Mouse (Mus musculus): Measurements from ENCODE around the gene Eif3a. TPM values are rescaled to one million over a fixed set of nuclear protein-coding genes. Genes with fewer than 3 reads are reported as not detected.
A peak's percentile ranks its signal among the peaks of the same experiment; 100 is the strongest.

Eif3a gene
- polyA plus RNA-seq, 1 experiment: 83.2 TPM

DNA sequence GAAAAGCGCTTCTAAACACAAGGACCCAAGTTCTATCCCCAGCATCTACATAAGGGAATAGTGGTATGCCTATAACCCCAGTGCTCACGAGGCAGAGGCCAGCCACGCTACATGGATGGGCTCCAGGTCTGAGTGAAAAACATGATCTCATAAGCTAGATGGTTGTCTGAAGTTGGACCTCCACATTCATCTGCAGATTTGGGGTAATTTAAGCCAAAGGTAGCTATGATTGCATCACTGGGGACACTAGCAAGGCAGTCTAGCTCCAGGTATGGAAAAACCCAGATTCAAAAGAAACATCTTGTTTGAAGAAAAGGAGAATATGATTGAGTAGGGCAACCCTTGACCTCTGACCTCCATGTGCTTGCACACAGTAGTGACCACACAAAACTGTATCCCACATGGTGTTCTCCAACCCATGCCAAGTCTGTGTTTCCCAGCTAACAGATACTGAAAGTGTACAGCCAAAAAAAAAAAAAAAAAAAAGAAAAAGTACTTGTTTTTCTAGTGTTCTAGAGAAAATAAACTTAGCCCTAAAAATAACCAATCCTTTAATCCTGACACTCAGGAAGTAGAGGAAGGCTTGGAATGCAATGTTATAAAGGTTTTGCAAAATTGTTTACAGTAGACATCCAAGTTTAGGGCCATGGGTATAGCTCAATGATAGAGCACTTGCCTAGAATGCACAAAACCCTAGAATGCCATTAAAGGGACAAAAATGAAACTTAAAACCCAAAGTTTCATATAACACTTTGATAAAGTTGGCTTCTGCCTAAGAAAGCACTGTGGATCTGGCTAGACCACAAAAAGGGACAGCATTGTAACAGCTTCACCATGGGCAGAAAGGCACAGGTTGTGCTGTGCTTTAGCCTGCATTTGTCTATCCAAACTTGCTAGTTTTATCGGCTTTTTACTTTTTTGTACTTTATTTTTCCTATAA lies 31.3 kb downstream of the Eif3a start:
- DNase-seq (ENCODE audit: low spot score): no peak

GRCm38 (mm10) chr19:60757099-60757785 lies 33.2 kb downstream of the Eif3a start:
- DNase-seq (ENCODE audit: low spot score): no peak

GRCm38 (mm10) chr19:60756192-60757098 lies 34.0 kb downstream of the Eif3a start:
- DNase-seq (ENCODE audit: low spot score): peak; percentile 36

DNA sequence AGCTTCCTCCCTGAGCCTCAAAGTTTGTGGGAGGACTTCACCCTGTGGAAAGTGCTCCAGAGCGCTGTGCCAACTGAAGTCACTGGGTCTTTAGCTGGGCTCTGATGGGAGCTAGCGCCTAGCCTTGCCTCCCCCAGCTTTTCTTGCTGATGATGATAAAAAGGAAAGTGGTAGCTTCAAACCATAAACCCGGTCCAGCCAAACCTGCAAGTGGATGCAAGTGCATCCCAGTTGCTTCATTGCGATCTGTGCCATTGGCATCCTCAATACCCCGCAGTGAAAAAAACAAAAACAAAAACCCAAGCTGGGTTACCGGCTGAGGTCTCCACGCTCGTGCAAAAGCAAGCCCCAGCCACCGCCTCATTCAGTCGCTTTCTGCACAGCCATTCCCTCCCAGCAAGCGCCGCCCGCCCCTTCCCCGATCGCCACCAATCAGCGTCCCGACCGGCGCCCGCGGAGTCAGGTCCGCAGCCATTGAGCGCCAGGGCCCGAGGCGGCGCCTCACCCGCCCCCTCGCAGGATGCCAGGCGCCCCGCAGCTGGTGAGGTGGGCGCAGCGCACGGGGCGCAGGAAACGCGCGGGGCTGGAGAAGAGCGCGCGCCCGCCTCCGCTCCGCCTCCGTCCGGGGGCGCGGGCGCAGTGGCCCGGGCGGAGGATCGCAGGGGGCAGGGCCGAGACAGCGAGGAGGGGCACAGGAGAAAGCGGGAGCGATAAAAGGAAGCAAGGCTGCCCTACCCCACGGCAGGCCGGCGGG lies 34.8 kb downstream of the Eif3a start, which contains the start of gene Nanos1:
TSS of gene Nanos1 (plus strand) at position 550 of the 754 bp plus-strand sequence.
- peak; percentile 78 for DNase-seq (ENCODE audit: low spot score)

DNA sequence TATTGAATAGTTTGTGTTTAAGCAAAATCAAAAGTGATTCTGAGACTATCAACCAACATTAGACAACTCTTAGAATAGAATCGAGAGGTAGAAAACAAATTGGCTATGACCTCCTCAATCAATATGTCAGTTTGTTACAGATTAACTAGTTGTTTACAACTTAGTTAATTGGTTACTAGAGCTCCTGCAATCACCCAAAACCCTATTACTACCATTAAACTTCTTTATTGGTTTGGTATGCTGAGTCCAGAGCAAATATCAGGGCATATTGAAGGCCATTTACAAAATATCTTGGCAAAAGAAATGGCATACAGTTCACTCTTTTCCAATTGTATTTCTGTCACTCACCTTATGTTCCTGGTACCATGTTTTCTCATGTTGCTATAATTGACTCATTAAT lies 42.7 kb downstream of the Eif3a start:
- no peak for DNase-seq (ENCODE audit: low spot score)

GRCm38 (mm10) chr19:60743767-60744547 lies 46.5 kb downstream of the Eif3a start:
- DNase-seq (ENCODE audit: low spot score): no peak

GRCm38 (mm10) chr19:60740560-60740959 lies 49.9 kb downstream of the Eif3a start:
- DNase-seq (ENCODE audit: low spot score): no peak

GRCm38 (mm10) chr19:60731966-60732365 lies 58.5 kb downstream of the Eif3a start:
- DNase-seq (ENCODE audit: low spot score): no peak

GRCm38 (mm10) chr19:60731299-60731698 lies 59.2 kb downstream of the Eif3a start:
- DNase-seq (ENCODE audit: low spot score): no peak

GRCm38 (mm10) chr19:60730281-60730852 lies 60.1 kb downstream of the Eif3a start:
- DNase-seq (ENCODE audit: low spot score): no peak

DNA sequence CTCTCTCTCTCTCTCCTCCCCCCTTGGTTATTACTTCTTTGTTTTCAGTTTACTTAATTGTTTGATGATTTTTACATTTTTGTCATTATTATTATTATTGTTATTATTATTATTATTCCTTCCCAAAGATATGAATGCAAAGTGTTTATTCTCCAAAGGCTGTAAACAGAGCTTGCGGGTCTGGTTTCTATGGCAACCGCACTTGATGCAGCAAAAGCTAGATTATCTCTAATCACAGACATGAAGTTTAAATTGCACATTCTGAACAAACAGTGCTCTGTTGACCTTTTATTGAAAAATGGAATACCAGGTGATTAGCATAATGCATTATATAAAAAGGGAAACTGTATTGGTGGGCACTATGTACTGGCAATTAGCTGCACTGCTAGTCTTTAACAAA lies 74.1 kb downstream of the Eif3a start:
- DNase-seq (ENCODE audit: low spot score): no peak

DNA sequence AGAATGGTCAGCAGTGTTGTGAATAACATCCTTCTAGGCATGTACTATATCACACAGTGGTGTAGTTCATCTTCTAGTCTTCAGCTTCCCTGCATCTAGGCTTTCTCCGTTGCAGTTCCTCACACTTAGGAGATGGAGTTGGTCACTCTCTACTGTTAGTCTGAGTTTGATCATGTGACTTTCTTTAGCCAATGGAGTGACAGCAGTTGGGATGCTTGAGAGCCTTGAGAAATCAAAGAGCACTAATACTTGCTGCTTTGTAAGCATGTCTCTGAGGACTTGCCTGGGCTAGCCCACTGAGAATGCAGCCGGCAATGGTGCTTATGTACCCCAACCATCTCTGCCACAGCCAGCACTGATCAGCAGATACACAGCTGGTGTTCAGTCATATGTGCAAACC lies 77.9 kb downstream of the Eif3a start:
- DNase-seq (ENCODE audit: low spot score): no peak

Other genes starting within 250 kb of the Eif3a start
- gene Cacul1, start 209.6 kb downstream of the Eif3a start, polyA plus RNA-seq (2012; rRNA removed): 13.8 and 16.8 TPM in 2 replicates
- gene Nanos1, start 34.7 kb downstream of the Eif3a start, polyA plus RNA-seq (2012; rRNA removed): 0.63 and 0.67 TPM in 2 replicates
- gene Fam45a, start 20.9 kb upstream of the Eif3a start, polyA plus RNA-seq (2012; rRNA removed): 31.2 and 34.0 TPM in 2 replicates
- gene Sfxn4, start 70.8 kb upstream of the Eif3a start, polyA plus RNA-seq (2012; rRNA removed): 6.4 and 9.0 TPM in 2 replicates
- gene Prdx3, start 83.9 kb upstream of the Eif3a start, polyA plus RNA-seq (2012; rRNA removed): 136 and 171 TPM in 2 replicates
- gene Grk5, start 99.1 kb upstream of the Eif3a start, polyA plus RNA-seq (2012; rRNA removed): 6.4 and 7.1 TPM in 2 replicates

Data from urinary bladder, adult 2 months (tissue).